Mouse (Mus musculus) G1E (cell line): ENCODE data around the gene Shroom3.

ENCODE experiments used
- CTCF ChIP-seq: IDR thresholded peaks from 2 replicates; pipeline ENCODE4 v1.5.1; 2012; ENCODE audit warnings: low read depth, low read length, inconsistent platforms, mixed read lengths
- GATA1 ChIP-seq: IDR thresholded peaks from 2 replicates; pipeline ENCODE4 v1.6.1; 2012; ENCODE audit warnings: borderline replicate concordance, low read length, inconsistent platforms, mixed read lengths
- POLR2AphosphoS5 ChIP-seq: IDR thresholded peaks from 2 replicates; pipeline ENCODE4 v1.6.1; 2012; ENCODE audit warnings: low read depth, low read length, inconsistent platforms; ENCODE audit not compliant: insufficient replicate concordance
- TAL1 ChIP-seq: conservative IDR thresholded peaks from 2 replicates; pipeline ENCODE4 v1.6.1; 2012; ENCODE audit warnings: low read depth, low read length, inconsistent platforms, mixed read lengths

DNA sequence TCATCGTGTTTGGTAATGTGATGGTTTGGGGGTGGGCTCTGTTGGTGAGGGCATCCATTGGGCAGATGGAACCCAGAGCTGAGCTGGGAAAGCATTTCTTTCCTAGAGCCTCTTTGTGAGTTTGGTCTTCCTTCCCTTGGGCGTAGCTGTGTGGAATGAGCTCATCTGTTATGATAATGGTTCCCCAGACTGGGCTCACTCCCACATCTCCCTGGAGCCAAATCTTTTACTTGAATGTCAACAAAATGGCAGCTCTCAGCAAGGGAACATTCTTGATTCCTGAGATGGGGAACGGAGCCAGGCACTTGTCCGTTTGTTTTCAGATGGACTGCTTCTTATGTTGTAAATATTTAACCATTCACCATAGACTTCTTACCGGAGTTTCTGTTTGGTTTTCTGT, 158.2 kb downstream of the Shroom3 start:
- TF ChIP-seq CTCF: no peak
- TF ChIP-seq GATA1: no peak
- no peak for TF ChIP-seq TAL1
- TF ChIP-seq POLR2AphosphoS5: no peak
